Mouse (Mus musculus): Measurements from ENCODE around the gene Ntsr1. TPM values are rescaled to one million over a fixed set of nuclear protein-coding genes. Genes with fewer than 3 reads are reported as not detected.
A peak's percentile ranks its signal among the peaks of the same experiment; 100 is the strongest.

Gene Ntsr1
- not detected in 2 replicates for polyA plus RNA-seq (2012; rRNA removed)

- H3K4me3 ChIP-seq (replicated peaks; ENCODE audit: extremely low read depth, low read depth, low read length), result no peak within 1 kb of the TSS
- no peaks in the 10 kb centered on the region for H3K4me1 ChIP-seq (ENCODE audit: control insufficient read depth, insufficient read depth, low read length)
- no peak for DNase-seq
- under 1% methylated on average over 30 of the region's 30 CpGs for whole genome bisulfite sequencing
- TF ChIP-seq CTCF (IDR thresholded peaks at IDR 0.05; ENCODE audit: insufficient read depth, low read length) (no peak), POLR2A (IDR thresholded peaks at IDR 0.05; ENCODE audit: borderline replicate concordance, extremely low read depth, low read depth, low read length) (no peak)
These were observed at the start of gene Ntsr1 for GRCm38 (mm10) chr2:180499741-180500140. Gene Ntsr1, plus strand, starts transcription at chr2:180499976.

- no peak for DNase-seq
- H3K4me1 ChIP-seq (ENCODE audit: control insufficient read depth, insufficient read depth, low read length), result no peaks in the 10 kb centered on the region; the same call in 1 of the 2 replicates
- no peak overlapping the region for H3K4me3 ChIP-seq (replicated peaks; ENCODE audit: extremely low read depth, low read depth, low read length)
- 71% methylated on average over 5 of the region's 5 CpGs for WGBS
- no peak for TF ChIP-seq POLR2A (IDR thresholded peaks at IDR 0.05; ENCODE audit: borderline replicate concordance, extremely low read depth, low read depth, low read length)
- TF ChIP-seq CTCF (IDR thresholded peaks at IDR 0.05; ENCODE audit: insufficient read depth, low read length), result no peak
These were observed 49.2 kb upstream of the Ntsr1 start for GRCm38 (mm10) chr2:180450529-180450928.

GRCm38 (mm10) chr2:180455723-180456698 lies 43.8 kb upstream of the Ntsr1 start, which contains the start of gene Slco4a1:
Gene Slco4a1, plus strand, starts transcription at chr2:180456245.
- TF ChIP-seq CTCF (IDR thresholded peaks at IDR 0.05; ENCODE audit: insufficient read depth, low read length) (no peak), POLR2A (IDR thresholded peaks at IDR 0.05; ENCODE audit: borderline replicate concordance, extremely low read depth, low read depth, low read length) (peak; percentile 35; the same call in 1 of the 2 replicates)
- peak; percentile 87 for DNase-seq
- 2% methylated on average over 65 of the region's 65 CpGs for WGBS

GRCm38 (mm10) chr2:180456705-180457104 lies 43.1 kb upstream of the Ntsr1 start:
- TF ChIP-seq CTCF (IDR thresholded peaks at IDR 0.05; ENCODE audit: insufficient read depth, low read length), result no peak
- TF ChIP-seq POLR2A (IDR thresholded peaks at IDR 0.05; ENCODE audit: borderline replicate concordance, extremely low read depth, low read depth, low read length), result no peak
- DNase-seq, result no peak
- peaks cover 4% of the 10 kb centered on the region; the same call in 1 of the 2 replicates for H3K4me1 ChIP-seq (ENCODE audit: control insufficient read depth, insufficient read depth, low read length)
- peak overlapping the region; percentile 74 for H3K4me3 ChIP-seq (replicated peaks; ENCODE audit: extremely low read depth, low read depth, low read length)
- 4% methylated on average over 26 of the region's 28 CpGs for WGBS

More at GRCm38 (mm10) chr2:180455723-180456698, 43.8 kb upstream of the Ntsr1 start, which contains the start of gene Slco4a1:
- peaks cover 4% of the 10 kb centered on the region; the same call in 1 of the 2 replicates for H3K4me1 ChIP-seq (ENCODE audit: control insufficient read depth, insufficient read depth, low read length)
- peak within 1 kb of the TSS; percentile 74 for H3K4me3 ChIP-seq (replicated peaks; ENCODE audit: extremely low read depth, low read depth, low read length)

GRCm38 (mm10) chr2:180457680-180458079 lies 42.1 kb upstream of the Ntsr1 start:
- no peak for DNase-seq
- TF ChIP-seq POLR2A (IDR thresholded peaks at IDR 0.05; ENCODE audit: borderline replicate concordance, extremely low read depth, low read depth, low read length) (no peak), CTCF (IDR thresholded peaks at IDR 0.05; ENCODE audit: insufficient read depth, low read length) (no peak)
- H3K4me1 ChIP-seq (ENCODE audit: control insufficient read depth, insufficient read depth, low read length), result peaks cover 4% of the 10 kb centered on the region; the same call in 1 of the 2 replicates
- no peak overlapping the region for H3K4me3 ChIP-seq (replicated peaks; ENCODE audit: extremely low read depth, low read depth, low read length)
- 64% methylated on average over 2 of the region's 2 CpGs for WGBS

- Histone ChIP-seq H3K4me3 (replicated peaks; ENCODE audit: extremely low read depth, low read depth, low read length) (no peak overlapping the region), H3K4me1 (ENCODE audit: control insufficient read depth, insufficient read depth, low read length) (peaks cover 13% of the 10 kb centered on the region)
- no peak for DNase-seq
- no peak for TF ChIP-seq CTCF (IDR thresholded peaks at IDR 0.05; ENCODE audit: insufficient read depth, low read length)
- TF ChIP-seq POLR2A (IDR thresholded peaks at IDR 0.05; ENCODE audit: borderline replicate concordance, extremely low read depth, low read depth, low read length), result no peak
- 74% methylated on average over 4 of the region's 4 CpGs for WGBS
These were observed 40.3 kb upstream of the Ntsr1 start for GRCm38 (mm10) chr2:180459437-180459836.

GRCm38 (mm10) chr2:180460801-180461200 lies 39.0 kb upstream of the Ntsr1 start:
- peak; percentile 17 for DNase-seq
- 57% methylated on average over 8 of the region's 8 CpGs for WGBS
- peaks cover 10% of the 10 kb centered on the region for H3K4me1 ChIP-seq (ENCODE audit: control insufficient read depth, insufficient read depth, low read length)
- no peak overlapping the region for H3K4me3 ChIP-seq (replicated peaks; ENCODE audit: extremely low read depth, low read depth, low read length)
- TF ChIP-seq CTCF (IDR thresholded peaks at IDR 0.05; ENCODE audit: insufficient read depth, low read length) (no peak), POLR2A (IDR thresholded peaks at IDR 0.05; ENCODE audit: borderline replicate concordance, extremely low read depth, low read depth, low read length) (no peak)

- 60% methylated on average over 8 of the region's 8 CpGs for WGBS
- DNase-seq, result no peak
These were observed 37.2 kb upstream of the Ntsr1 start for GRCm38 (mm10) chr2:180462593-180462992.

GRCm38 (mm10) chr2:180466505-180466904 lies 33.3 kb upstream of the Ntsr1 start:
- H3K4me1 ChIP-seq (ENCODE audit: control insufficient read depth, insufficient read depth, low read length), result peaks cover 10% of the 10 kb centered on the region
- 65% methylated on average over 7 of the region's 7 CpGs for WGBS
- TF ChIP-seq CTCF (IDR thresholded peaks at IDR 0.05; ENCODE audit: insufficient read depth, low read length) (no peak), POLR2A (IDR thresholded peaks at IDR 0.05; ENCODE audit: borderline replicate concordance, extremely low read depth, low read depth, low read length) (no peak)
- no peak overlapping the region for H3K4me3 ChIP-seq (replicated peaks; ENCODE audit: extremely low read depth, low read depth, low read length)
- DNase-seq, result no peak

More at GRCm38 (mm10) chr2:180462593-180462992, 37.2 kb upstream of the Ntsr1 start:
- Histone ChIP-seq H3K4me3 (replicated peaks; ENCODE audit: extremely low read depth, low read depth, low read length) (no peak overlapping the region), H3K4me1 (ENCODE audit: control insufficient read depth, insufficient read depth, low read length) (peaks cover 10% of the 10 kb centered on the region)
- TF ChIP-seq CTCF (IDR thresholded peaks at IDR 0.05; ENCODE audit: insufficient read depth, low read length) (no peak), POLR2A (IDR thresholded peaks at IDR 0.05; ENCODE audit: borderline replicate concordance, extremely low read depth, low read depth, low read length) (no peak)
